Mouse (Mus musculus) kidney, postnatal 14 days (tissue): ENCODE results near the gene C4bp.
A peak's percentile ranks its signal among the peaks of the same experiment; 100 is the strongest.
"Not testable (repeated sequence)": the region's sequence is repeated elsewhere in the genome, so short reads cannot be mapped to it uniquely, and the experiment has no call there.

Experiments
- DNase-seq: peaks from one replicate; pipeline ENCODE4 v3.0.0; 2022; ENCODE audit warnings: mixed read lengths

Gene C4bp

DNA sequence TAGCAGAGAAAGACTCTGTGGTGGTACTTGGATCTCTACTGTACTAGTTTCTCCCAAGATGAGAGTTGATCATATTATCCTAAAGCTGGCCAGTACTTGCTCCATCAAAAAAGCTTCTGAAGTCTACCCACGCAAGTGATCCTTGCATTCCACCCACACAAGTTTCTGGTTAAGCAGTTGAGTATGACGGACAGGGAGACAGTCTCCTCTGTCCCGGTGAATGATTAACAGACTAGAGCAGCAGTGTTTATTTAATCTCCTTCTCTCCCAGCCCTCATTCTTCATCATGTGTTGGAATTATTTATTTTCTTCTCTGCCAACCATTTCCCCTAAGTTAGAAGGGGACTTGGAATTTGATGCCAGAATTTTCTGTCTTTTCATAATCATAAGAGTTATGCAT is at the start of gene C4bp:
TSS of gene C4bp (minus strand) at position 179 of the 400 bp plus-strand sequence.
- peak; percentile 27 for DNase-seq

DNA sequence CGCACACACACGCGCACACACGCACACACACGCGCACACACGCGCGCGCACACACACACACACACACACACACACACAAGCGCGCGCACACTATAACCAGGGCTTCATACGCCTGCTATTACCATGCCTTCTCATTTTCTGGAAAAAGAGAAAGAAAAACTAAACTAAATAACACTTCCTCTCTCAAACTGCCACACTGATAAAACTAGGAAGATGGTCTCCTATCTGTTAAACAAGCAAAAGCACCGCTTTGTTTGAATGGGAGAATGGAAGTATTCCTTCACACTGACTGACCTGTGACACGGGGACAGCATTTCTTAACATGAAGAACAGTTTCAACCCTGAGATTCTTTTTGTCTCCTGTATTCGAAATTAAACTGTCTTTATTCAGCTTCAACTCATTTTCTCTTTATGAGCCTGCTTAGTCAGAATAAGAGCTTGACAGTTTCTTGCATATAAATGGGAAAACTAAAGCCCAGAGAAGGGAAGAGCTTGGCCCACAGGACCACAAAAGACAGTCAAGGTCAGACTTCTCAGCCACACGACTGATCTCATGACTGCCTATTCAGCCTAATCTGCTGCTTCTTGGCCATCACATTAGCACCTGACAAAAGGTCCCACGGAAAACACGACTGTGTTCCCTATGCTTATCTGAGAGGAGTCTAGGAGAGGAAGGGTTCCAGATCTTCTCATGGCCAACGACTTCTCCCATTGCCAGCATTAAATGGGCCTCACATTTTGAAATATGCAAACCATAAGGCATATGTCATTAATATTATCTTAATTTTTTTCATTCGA is 49.0 kb upstream of the C4bp start:
- DNase-seq: no peak

DNA sequence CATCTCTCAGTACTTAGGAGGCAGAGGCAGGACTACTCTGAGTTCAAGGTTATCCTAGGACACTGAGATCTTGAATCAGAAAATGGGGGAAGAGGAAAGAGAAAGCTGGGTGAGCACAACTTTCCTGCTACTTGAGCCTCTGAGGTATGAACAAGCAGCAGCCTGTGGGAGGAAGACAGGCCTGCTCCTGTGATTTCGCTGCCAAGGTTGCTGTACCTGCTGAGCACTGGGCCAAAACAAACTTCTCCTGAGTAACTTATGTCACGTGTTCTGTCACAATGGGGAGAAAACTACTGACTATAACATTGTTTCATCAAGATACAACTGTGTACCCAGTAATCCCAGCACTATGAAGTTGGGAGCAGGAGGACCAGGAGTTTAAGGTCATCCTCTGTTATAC is 42.2 kb upstream of the C4bp start:
- no peak for DNase-seq

DNA sequence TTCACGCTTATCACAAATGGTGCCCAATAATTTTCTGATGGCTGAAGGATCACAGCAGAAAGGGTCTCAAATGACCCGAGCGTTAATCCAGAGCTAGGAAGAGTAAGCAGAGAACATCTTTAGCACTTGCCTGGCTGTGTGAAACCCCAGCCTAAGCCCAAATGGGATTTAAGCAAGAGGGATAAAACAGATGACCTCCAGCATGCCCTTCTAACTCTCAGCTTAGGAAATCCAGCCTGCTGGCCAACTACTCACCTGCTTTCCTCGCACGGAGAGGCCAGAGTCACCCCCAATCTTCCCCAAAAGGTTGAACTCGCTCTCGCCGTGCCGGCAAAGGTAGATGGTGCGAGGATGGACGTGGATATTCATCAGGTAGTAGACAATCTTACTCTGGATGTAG is 40.5 kb upstream of the C4bp start:
- no peak for DNase-seq

DNA sequence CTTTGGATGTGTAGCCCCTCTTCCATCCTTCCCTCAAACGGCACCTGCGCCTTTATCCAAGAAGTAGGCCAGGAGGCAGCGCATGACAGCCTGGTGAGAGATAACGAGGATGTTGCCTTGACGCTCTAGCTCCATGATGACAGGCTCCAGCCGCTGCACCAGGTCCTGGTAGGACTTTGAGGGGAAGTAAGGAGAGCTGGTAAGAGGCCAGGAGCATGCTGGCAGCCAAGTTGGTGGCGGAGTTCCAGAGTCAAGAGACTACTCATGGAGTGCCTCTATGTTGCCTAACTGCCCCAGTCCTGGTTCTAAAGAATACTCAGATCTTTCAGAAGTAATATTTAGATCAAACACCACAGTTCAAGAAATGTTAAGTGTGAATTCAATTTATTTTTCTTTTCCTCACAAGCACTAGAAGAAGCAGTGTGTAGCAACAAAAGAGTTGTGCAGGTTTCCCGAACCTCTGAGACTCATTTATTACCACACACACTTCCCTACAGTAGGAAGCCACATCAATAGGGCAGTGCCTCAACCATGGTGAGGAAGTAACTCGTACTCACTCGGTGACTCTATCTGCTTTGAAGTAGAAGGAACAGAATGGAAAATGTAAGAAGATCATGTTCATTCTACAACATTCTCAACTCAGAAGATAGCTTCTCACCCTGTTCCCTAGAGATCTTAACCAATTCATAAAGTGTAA is 38.7 kb upstream of the C4bp start:
- DNase-seq: no peak

DNA sequence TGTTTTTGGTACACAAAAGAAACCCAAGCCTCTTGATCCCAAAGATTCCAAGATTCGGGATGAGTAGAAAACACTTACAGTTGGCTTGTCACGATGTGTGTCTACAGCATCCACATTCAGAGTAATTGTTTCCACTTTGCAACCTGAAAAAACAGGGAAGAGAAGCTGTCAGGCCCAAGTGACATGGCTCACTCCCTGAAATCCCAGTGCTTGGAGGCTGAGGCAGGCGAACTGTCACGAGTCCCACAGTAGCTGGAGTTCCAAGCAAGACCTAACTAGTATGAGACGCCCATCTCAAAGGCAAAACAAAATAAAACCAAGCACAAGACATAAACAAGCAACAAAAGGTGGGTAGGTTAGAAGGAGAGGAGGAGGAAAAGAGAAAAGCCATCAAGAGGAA is 37.2 kb upstream of the C4bp start:
- DNase-seq: no peak

DNA sequence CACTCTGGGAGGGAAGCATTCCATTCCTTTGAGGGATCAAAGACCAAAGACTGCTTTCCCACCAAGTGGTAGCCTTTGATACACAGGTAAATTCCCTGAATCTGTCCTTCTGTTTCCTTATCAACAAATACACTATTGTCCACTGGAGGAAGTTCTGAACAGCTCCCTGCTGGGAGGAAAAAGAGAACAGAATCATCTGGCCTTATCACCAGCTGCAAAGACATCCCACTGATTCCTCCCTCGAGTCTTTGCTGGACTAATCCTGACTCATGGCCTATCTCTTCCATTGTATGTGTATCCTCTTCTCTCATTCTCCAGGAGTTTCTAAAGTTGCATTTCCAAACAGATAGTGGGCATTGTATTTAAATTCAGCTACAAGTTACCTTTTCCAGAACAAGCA is 22.5 kb upstream of the C4bp start:
- DNase-seq: no peak

DNA sequence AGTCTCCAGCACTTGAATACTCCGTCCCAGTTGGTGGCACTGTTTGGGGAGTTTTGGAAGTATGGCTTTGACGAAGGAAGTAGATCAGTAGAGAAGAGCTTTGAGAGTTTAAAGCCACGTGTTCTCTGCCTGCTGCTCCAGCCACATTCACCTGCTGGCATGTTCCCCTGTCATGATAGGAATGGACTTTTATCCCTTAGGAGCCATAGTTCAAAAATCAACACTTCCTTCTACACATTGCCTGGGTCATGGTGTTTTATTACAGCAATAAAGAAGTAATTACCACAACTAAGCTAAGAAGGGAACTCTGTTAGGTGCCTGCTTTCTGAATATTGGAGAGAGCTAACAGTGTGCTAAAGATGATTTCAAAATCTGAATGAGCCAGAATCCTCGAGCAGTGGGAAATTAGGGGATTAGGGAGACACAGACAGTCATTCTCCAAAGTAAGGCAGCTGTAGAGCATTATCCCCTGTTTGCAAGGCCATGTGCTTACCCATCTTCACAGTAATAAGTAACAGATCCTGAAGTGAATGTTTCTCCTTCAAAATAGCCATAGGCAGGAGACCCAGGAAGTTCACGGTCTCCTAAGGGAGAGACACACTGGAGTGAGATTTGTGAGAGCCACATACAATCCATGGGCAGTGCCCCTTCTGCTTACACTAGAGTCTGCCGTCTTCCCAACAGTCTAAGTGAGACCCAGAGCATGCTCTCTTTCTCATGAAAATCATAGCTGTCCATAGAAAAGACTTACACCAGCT is 20.4 kb upstream of the C4bp start:
- no peak for DNase-seq

DNA sequence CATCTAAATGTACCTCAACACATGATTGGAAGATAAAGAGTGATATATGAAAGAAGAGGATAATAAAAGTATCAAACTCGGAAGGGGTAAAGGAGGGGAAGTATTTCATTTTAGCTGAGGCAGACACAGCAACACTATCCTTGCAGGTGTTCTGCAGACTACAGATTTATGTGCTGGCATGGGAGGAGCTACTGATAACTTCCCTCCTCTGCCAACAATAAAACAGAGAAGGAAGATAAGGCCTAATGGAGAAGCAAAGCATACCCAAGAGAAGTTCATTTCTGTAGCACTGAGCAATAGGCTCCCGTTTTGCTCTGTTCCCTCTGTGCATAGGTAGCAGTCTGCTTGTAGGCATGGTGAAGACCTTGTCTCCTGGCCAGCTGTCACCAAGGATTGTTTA is 19.6 kb upstream of the C4bp start:
- no peak for DNase-seq

DNA sequence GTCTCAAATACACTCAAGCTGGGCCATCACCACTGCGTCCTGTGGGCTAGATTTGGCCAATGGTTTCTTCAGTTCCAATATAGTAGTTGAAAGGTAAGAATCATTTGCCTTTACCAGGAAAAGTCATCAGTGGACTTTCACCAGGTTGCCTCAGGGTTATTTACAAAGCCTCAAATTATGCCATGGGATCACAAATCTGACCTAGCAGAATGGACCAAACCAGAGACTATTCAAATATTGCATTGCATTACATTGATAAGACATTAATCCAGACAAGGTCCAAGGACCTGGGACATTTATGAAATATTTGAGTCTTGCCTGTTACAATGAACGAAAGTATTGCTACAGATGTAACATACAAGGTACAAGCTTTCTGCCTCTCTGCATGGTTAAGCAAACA is 17.1 kb upstream of the C4bp start:
- no peak for DNase-seq

DNA sequence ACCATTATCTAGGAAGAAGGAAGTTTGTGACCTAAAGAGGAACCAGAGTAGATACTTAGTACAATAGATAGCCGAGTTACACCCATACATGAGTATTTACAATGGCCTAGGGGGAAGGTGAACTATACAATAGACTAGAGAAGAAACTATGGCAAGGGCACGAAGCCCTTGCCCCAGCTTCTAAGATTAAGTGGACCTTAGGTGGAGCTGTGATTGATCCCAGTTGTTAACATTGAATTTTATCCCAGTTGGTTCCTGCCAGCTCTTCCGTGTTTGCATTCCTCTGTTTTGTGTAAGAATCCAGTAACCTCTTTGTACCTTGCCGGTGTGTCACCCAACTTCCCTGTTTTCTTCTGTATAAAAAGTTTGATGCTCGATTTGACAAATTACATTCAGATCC is 2.1 kb upstream of the C4bp start:
- not testable (repeated sequence) for DNase-seq

DNA sequence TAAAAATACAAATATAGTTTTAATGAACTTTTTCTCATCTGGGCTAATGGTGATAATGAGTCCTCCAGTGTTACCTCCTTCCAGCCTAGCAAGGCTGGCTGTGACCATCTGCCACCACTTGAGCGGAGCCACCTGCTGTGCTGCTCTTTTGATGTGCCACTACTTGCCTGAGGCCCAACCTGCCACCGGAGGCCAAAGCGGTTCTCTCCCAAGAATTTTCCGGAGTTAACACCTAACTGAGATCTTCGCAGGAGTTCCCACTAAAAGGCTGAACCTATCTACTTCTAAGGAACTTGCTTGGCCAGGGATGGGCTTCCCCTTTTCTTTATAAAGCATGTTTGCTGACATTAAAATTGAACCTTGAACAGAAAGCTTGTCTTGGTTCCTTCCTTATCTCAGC is 1.8 kb downstream of the C4bp start:
- DNase-seq: not testable (repeated sequence)

DNA sequence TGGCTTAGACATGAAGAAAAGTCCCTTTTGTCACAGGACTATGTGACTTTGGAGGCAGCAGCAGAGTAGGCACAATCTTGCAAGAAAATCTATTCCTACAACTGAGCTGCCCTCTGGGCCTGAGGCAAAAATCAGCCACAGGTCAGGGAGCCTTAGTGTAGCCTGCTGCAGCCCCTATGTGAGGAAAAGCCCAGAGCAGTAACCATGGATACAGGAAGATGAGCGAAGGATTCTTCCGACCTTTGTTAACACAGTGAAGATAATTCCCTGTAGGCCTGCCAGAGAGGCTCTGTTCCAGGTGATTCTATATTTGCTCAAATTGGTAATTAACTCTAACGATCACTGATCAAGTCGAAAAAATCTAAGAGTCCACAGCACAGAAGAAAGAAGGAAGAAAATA is 17.3 kb downstream of the C4bp start:
- no peak for DNase-seq

DNA sequence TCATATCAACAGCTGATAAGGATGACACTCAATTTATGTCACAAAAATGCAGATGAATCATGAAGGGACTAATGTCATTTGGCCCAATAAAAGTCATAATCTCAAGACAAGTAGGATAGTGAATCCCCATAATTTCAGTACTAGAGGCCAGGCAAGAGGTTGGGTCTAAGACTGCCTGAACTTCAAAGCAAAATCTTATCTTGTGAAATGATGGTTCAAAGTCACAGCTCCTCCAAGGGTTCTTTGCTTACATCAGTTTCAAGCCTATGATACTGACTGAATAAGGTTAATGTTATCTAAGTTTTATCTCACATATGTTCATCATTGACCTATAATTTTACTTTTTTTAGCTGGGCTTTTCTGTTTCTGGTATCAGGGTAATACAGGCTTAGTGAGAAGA is 20.5 kb downstream of the C4bp start:
- DNase-seq: no peak

DNA sequence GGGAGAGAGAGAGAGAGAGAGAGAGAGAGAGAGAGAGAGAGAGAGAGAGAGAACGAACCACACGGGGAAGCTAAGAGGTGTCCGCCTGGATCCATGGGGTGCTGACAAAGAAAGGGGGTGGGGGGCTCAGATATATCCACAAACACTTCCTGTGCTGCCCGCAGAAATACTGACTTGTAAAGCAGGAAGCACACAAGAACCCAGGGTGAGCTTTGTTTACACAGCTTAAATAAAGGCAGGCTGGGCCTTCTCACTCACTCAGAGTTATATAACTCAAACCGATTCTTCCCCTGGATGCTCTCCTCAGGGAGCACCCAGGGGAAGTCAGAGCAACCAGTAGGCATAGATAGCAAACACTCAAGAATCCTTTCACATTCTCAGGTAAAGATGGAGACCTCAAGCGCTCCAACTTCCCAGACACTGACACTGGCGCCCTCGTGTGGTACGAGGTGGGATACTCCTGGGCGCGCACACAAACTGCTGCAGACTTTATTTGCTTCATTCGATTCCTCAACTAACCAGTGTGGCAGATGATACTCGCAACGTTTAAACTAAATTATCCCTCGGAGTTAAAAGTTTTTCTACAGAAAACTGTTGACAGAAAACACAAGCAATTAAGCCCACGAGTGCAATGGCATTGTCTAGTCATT is 27.5 kb downstream of the C4bp start:
- peak; percentile 73 for DNase-seq

DNA sequence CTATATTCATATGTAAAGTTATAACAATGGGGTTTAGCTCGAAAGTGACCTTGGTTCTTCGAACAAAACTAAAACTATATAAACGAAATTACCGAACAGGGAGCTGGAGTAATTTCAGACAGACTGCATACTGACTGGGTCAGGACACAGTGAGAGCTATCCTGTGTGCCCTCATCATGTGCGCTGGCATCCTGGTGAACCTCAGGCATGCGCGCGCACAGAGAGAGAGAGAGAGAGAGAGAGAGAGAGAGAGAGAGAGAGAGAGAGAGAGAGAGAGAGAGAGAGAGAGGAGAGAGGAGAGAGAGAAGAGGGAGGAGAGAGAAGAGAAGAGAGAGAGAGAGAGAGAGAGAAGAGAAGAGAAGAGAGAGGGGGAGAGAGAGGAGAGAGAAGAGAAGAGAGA is 28.1 kb downstream of the C4bp start:
- no peak for DNase-seq

DNA sequence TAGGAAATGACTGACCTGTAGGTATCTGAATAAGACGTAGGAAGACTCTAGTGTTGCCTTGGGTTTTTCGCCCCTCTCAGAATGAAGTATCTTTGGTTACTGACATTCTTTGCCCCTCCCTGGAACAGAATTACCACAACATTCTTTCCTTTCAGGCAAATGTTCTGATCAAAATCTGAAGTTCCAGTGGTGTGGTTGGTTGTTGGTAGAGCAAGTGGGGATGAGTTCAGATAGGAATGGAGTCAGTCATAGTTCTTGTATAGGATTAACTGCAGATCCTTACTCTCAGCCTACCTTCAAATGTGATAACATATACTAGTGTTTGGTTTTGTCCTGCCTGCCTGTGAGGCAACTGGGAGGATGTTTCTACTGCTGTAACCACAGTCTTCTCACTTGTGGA is 31.9 kb downstream of the C4bp start, which contains the start of gene Zp3r:
TSS of gene Zp3r (minus strand) at position 101 of the 400 bp plus-strand sequence.
- no peak for DNase-seq

DNA sequence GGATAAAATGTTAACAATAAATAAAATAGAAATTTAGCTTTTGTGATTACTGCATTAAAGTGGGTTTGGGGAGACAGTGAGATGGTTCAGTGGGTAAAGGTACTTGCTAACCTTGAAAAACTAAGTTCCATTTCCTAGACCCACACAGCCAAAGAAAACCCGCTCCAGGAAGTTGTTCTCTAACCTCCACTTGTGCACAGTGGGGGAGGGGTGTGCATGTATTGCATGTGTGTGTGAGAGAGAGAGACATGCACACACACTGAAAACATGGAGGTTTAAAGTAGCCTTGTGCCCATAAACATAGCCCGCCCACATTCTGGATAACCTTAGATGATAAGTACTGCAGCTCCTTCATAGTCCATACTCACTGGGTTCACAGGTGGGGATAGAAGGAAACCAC is 65.1 kb downstream of the C4bp start:
- no peak for DNase-seq

DNA sequence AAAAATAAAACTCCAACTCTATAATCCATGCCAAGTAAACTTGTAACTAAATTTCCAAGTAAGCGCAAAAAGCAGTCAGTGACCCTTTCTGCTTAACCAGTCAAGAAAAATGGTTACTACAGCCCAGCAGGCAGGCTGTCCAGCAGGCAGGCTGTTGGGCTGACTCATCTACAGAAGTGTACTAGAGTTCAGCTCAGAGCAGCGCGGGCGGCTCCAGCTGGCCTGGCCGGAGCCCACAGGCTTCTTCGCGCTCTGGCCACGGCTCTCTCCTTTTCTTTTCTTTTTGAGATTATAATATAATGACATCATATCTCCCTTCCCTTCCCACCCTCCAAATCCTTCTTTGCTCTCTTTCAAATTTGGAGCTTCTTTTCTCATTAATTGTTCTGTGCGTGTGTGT is 72.8 kb downstream of the C4bp start:
- DNase-seq: peak; percentile 13
